Mouse (Mus musculus) effector memory CD4-positive, alpha-beta T cell, adult 5 months (primary cell): Measurements from ENCODE around the gene Marcks. TPM values are rescaled to one million over a fixed set of nuclear protein-coding genes. Genes with fewer than 3 reads are reported as not detected.

Experiments
- polyA plus RNA-seq: library from polyadenylated mRNA; unstranded; fragments of 100-300 nt; shearing (Covaris generic); gene quantifications from one replicate; pipeline ENCODE4 v1.2.1, GENCODE M21; 2017

Gene Marcks
- 0.42 TPM for polyA plus RNA-seq

DNA sequence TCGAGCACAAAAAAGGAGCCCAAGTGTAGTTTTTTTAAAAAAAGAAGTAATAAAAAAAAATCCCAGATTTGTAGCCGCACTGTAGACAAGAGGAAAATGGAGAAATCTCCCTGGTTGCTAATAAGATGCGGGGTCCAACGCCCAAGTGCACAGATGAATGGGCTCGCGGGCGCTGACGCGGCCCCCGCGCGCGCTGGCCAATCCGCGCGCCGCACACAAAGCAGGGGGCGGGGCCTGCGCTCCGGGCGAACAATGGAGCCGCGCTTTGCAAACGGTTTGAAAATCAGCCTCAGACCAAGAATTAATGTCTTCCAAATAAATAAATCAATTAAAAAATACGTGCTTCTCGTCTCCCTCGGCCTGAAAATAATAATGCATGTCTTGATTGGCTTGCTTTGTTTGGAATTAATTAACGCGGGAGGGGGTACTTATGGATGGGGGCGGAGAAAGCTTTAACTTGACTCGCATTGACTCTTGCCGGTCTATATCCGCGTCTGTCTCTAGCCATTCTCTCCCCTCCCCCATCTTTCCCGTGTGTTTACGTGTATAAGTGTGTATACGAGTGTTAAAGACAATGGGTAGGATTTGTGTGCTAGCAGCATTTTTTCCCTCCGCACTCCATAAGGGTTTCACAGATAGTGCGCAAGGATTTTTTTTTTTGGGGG lies at the start of gene Marcks:
Gene Marcks, minus strand, starts transcription at position 143 of the 665 bp plus-strand sequence.

Other genes starting within 250 kb of the Marcks start
- 67.5 TPM for gene Hdac2, start 164.4 kb downstream of the Marcks start, polyA plus RNA-seq